Mouse (Mus musculus) ES-Bruce4 (cell line): Measurements from ENCODE around the gene Icam5.

Source experiments
- CTCF ChIP-seq: IDR thresholded peaks from one replicate; pipeline ENCODE4 v1.8.1; 2011; ENCODE audit warnings: low read depth, low read length
- EP300 ChIP-seq: IDR thresholded peaks from 2 replicates; pipeline ENCODE4 v1.6.1; 2011; ENCODE audit warnings: low read depth, low read length; ENCODE audit not compliant: insufficient read depth

- no peak for TF ChIP-seq CTCF
- TF ChIP-seq EP300: no peak
Observed at GRCm38 (mm10) chr9:21018600-21018999, 13.3 kb upstream of the Icam5 start.
